Mouse (Mus musculus) hindbrain, embryonic 13.5 days (tissue): ENCODE results near the gene Dusp23. TPM values are rescaled to one million over a fixed set of nuclear protein-coding genes. Genes with fewer than 3 reads are reported as not detected.

Experiments
- ATAC-seq: fragments of 200-750 bp; cut with Nextera tagmentation; 2 replicates; pipeline ENCODE4 v1.8.0; 2017; ENCODE audit warnings: moderate TSS enrichment; ENCODE audit not compliant: low FRiP score
- H3K27ac ChIP-seq: fragments of 300-500 bp; sonication (generic); 2 replicates; pipeline ENCODE4 v1.5.1; 2015; ENCODE audit warnings: inconsistent platforms, mild to moderate bottlenecking, moderate library complexity
- H3K27me3 ChIP-seq: fragments of 300-500 bp; sonication (generic); 2 replicates; pipeline ENCODE4 v1.6.1; 2015; ENCODE audit warnings: mild to moderate bottlenecking, inconsistent platforms
- H3K36me3 ChIP-seq: fragments of 300-500 bp; sonication (generic); 2 replicates; pipeline ENCODE4 v1.6.1; 2015; ENCODE audit warnings: mild to moderate bottlenecking, inconsistent platforms
- H3K4me1 ChIP-seq: fragments of 300-500 bp; sonication (generic); replicated peaks from 2 replicates; pipeline ENCODE4 v1.6.1; 2015; ENCODE audit warnings: inconsistent platforms
- H3K4me2 ChIP-seq: fragments of 300-500 bp; sonication (generic); 2 replicates; pipeline ENCODE4 v1.6.1; 2015; ENCODE audit warnings: inconsistent platforms, mild to moderate bottlenecking, moderate library complexity
- H3K4me3 ChIP-seq: fragments of 300-500 bp; sonication (generic); 2 replicates; pipeline ENCODE4 v1.5.1; 2015; ENCODE audit warnings: mild to moderate bottlenecking, inconsistent platforms
- H3K9ac ChIP-seq: fragments of 300-500 bp; sonication (generic); 2 replicates; pipeline ENCODE4 v1.6.1; 2015; ENCODE audit warnings: mild to moderate bottlenecking, inconsistent platforms
- H3K9me3 ChIP-seq: fragments of 300-500 bp; sonication (generic); 2 replicates; pipeline ENCODE4 v1.6.1; 2016; ENCODE audit warnings: inconsistent platforms
- WGBS: fragments of 180-500 bp; shearing (Covaris S2); methylation state at CpG from one replicate; pipeline ENCODE4 v1.1.7; 2015; 5-methylcytosine and 5-hydroxymethylcytosine counted together
- polyA plus RNA-seq: library from polyadenylated mRNA; unstranded; fragments of >200 nt; fragmentation: Nextera tagmentation; extraction: Ambion mirVana; gene quantifications from 2 replicates; pipeline ENCODE4 v1.2.1, GENCODE M21; 2015

The Dusp23 gene
- polyA plus RNA-seq, 1 experiment from 2014 or later = 11.0 TPM

DNA sequence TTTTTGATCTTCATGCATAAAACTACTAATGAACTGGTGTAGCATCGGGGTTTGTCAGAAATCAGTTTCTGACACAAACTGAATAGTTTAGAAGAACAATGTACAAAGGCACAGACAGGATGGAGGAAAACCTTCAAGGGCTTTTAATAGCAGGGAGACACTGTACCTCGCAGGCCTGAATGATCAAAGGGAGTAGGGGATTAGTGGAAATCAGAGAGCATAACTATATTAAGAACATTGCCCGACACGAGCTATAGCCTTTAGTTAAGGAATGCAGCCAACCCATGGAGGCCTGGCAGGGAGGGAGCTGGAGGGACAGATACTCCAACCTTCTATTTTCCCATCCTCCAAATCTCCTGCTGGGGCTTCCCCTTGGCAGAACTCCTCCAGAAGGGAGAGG, 14.5 kb upstream of the Dusp23 start:
- no peaks in the 10 kb centered on the region for H3K27me3 ChIP-seq
- no peak for ATAC-seq
- H3K4me1 ChIP-seq = no peaks in the 10 kb centered on the region
- 52% methylated on average over 4 of the region's 4 CpGs for WGBS
- no peak overlapping the region for H3K4me2 ChIP-seq
- no peak overlapping the region for H3K9ac ChIP-seq
- H3K9me3 ChIP-seq = no peaks in the 10 kb centered on the region
- H3K36me3 ChIP-seq = no peaks in the 10 kb centered on the region
- no peak overlapping the region for H3K4me3 ChIP-seq
- no peak overlapping the region for H3K27ac ChIP-seq

- H3K4me3 ChIP-seq = no peak overlapping the region
- no peaks in the 10 kb centered on the region for H3K27me3 ChIP-seq
- no peak overlapping the region for H3K27ac ChIP-seq
- no peaks in the 10 kb centered on the region for H3K4me1 ChIP-seq
- H3K9me3 ChIP-seq = no peaks in the 10 kb centered on the region
- H3K36me3 ChIP-seq = no peaks in the 10 kb centered on the region
- no peak overlapping the region for H3K4me2 ChIP-seq
- WGBS = 74% methylated on average over 2 of the region's 2 CpGs
- no peak overlapping the region for H3K9ac ChIP-seq
- ATAC-seq = no peak
These were observed 6.0 kb upstream of the Dusp23 start for GRCm38 (mm10) chr1:172638781-172639180.

GRCm38 (mm10) chr1:172637801-172638200, 5.0 kb upstream of the Dusp23 start:
- Histone ChIP-seq H3K4me3 (no peak overlapping the region), H3K36me3 (no peaks in the 10 kb centered on the region), H3K27ac (no peak overlapping the region), H3K4me1 (no peaks in the 10 kb centered on the region), H3K4me2 (no peak overlapping the region), H3K27me3 (no peaks in the 10 kb centered on the region), H3K9ac (no peak overlapping the region), H3K9me3 (no peaks in the 10 kb centered on the region)
- ATAC-seq = no peak
- WGBS = 82% methylated on average over 4 of the region's 4 CpGs

GRCm38 (mm10) chr1:172636266-172636665, 3.5 kb upstream of the Dusp23 start:
- Histone ChIP-seq H3K27ac (no peak overlapping the region), H3K4me2 (no peak overlapping the region), H3K36me3 (no peaks in the 10 kb centered on the region), H3K9ac (no peak overlapping the region), H3K27me3 (no peaks in the 10 kb centered on the region), H3K9me3 (no peaks in the 10 kb centered on the region), H3K4me3 (no peak overlapping the region), H3K4me1 (no peaks in the 10 kb centered on the region)
- no peak for ATAC-seq
- whole genome bisulfite sequencing = 97% methylated on average over 5 of the region's 5 CpGs

- Histone ChIP-seq H3K9me3 (no peaks in the 10 kb centered on the region), H3K4me3 (no peak overlapping the region), H3K27me3 (no peaks in the 10 kb centered on the region), H3K9ac (peak overlapping the region; percentile 46; the same call in 1 of the 2 replicates), H3K4me2 (no peak overlapping the region), H3K4me1 (no peaks in the 10 kb centered on the region), H3K36me3 (no peaks in the 10 kb centered on the region), H3K27ac (0 out of 2 replicates have a peak overlapping the region, but pooled peaks have one; percentile 12)
- WGBS = 50% methylated on average over 4 of the region's 4 CpGs
- ATAC-seq = no peak
These were observed 2.5 kb upstream of the Dusp23 start for GRCm38 (mm10) chr1:172635258-172635657.

DNA sequence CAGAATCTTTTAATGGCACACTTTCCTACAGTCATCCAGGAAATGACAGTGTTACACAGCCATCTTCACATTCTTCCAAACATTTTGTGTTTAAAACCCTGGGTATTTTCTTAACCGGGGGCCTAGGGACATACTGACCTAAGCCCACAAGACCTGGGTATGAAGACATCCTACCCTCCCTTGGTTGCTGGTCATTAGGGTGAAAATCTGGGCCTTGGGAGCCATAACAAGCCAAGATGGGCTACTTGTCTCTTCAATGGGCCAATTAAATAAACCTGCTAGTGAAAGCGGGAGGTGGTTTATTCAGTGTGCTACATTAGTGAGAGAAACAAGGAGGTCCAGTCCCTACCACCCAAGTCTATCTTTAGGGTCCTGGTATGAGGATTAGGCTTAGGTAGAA, 1.4 kb upstream of the Dusp23 start:
- Histone ChIP-seq H3K4me2 (no peak overlapping the region), H3K27me3 (no peaks in the 10 kb centered on the region), H3K4me1 (no peaks in the 10 kb centered on the region), H3K9me3 (no peaks in the 10 kb centered on the region), H3K4me3 (no peak overlapping the region), H3K9ac (no peak overlapping the region), H3K36me3 (no peaks in the 10 kb centered on the region), H3K27ac (no peak overlapping the region)
- ATAC-seq = no peak
- 96% methylated on average over 2 of the region's 2 CpGs for WGBS

DNA sequence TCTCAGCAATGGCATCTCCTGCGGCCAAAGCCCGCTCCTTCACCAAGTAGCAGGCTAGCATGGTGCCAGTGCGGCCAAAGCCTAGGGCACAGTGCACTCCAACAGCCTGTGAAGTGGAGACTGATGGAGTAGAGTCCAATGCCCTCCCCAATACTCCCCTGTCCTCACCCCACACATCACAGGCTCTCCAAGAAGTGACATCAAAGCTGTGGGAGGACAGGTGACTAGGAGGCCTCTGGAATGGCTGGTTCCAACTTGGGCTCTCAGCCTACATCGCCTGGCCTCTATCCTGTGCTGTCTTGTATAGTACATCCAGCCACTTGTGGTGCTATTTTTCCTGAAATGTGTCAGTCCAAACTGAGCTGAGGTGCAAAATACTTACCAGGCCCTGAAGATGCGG, 1.0 kb downstream of the Dusp23 start:
- Histone ChIP-seq H3K27me3 (no peaks in the 10 kb centered on the region), H3K9ac (no peak overlapping the region), H3K27ac (no peak overlapping the region), H3K4me3 (no peak overlapping the region), H3K4me1 (no peaks in the 10 kb centered on the region), H3K4me2 (no peak overlapping the region; the same call in 1 of the 2 replicates), H3K9me3 (no peaks in the 10 kb centered on the region), H3K36me3 (no peaks in the 10 kb centered on the region)
- 81% methylated on average over 5 of the region's 5 CpGs for WGBS
- no peak for ATAC-seq

DNA sequence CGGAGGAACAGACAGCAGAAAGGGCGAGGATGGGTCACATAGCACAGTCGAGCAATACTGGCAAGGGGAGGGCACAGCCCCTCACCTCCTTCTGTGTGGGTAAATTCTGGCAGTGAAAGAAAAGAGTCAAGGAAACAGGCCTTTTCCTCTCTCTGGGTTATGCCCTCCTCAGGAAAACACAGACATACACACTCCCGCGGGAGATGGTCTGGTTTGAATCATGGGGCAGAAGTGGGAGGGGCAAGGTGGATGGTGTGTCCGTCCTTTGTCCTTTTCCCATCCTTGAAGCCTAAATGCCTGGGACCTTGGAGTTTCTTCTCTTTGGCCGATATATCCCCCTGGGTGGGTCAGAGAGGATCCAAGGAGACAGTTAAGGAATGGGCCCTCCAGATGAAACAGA, 2.9 kb downstream of the Dusp23 start:
- no peak overlapping the region for H3K4me3 ChIP-seq
- H3K27ac ChIP-seq = no peak overlapping the region
- WGBS = 71% methylated on average over 7 of the region's 7 CpGs
- H3K9ac ChIP-seq = no peak overlapping the region
- no peaks in the 10 kb centered on the region for H3K4me1 ChIP-seq
- ATAC-seq = no peak
- no peaks in the 10 kb centered on the region for H3K9me3 ChIP-seq
- H3K36me3 ChIP-seq = no peaks in the 10 kb centered on the region
- H3K4me2 ChIP-seq = no peak overlapping the region
- no peaks in the 10 kb centered on the region for H3K27me3 ChIP-seq

GRCm38 (mm10) chr1:172626306-172626705, 6.5 kb downstream of the Dusp23 start:
- WGBS = 90% methylated on average over 3 of the region's 3 CpGs

GRCm38 (mm10) chr1:172624081-172624480, 8.7 kb downstream of the Dusp23 start:
- Histone ChIP-seq H3K27ac (no peak overlapping the region), H3K4me1 (no peaks in the 10 kb centered on the region), H3K36me3 (no peaks in the 10 kb centered on the region), H3K27me3 (no peaks in the 10 kb centered on the region), H3K9ac (no peak overlapping the region), H3K4me2 (no peak overlapping the region), H3K9me3 (no peaks in the 10 kb centered on the region), H3K4me3 (no peak overlapping the region)
- ATAC-seq = no peak
- 84% methylated on average over 3 of the region's 3 CpGs for WGBS

More at GRCm38 (mm10) chr1:172626306-172626705, 6.5 kb downstream of the Dusp23 start:
- H3K9ac ChIP-seq = no peak overlapping the region
- H3K9me3 ChIP-seq = no peaks in the 10 kb centered on the region
- H3K36me3 ChIP-seq = no peaks in the 10 kb centered on the region
- H3K27ac ChIP-seq = no peak overlapping the region
- H3K4me3 ChIP-seq = no peak overlapping the region
- no peaks in the 10 kb centered on the region for H3K4me1 ChIP-seq
- H3K27me3 ChIP-seq = no peaks in the 10 kb centered on the region
- no peak for ATAC-seq
- no peak overlapping the region for H3K4me2 ChIP-seq

- no peaks in the 10 kb centered on the region for H3K9me3 ChIP-seq
- ATAC-seq = no peak
- no peak overlapping the region for H3K9ac ChIP-seq
- 87% methylated on average over 5 of the region's 5 CpGs for WGBS
- H3K27me3 ChIP-seq = no peaks in the 10 kb centered on the region
- H3K36me3 ChIP-seq = no peaks in the 10 kb centered on the region
- H3K4me2 ChIP-seq = no peak overlapping the region
- no peak overlapping the region for H3K4me3 ChIP-seq
- H3K4me1 ChIP-seq = no peaks in the 10 kb centered on the region
- H3K27ac ChIP-seq = no peak overlapping the region
These were observed 9.2 kb downstream of the Dusp23 start for GRCm38 (mm10) chr1:172623599-172623998.

DNA sequence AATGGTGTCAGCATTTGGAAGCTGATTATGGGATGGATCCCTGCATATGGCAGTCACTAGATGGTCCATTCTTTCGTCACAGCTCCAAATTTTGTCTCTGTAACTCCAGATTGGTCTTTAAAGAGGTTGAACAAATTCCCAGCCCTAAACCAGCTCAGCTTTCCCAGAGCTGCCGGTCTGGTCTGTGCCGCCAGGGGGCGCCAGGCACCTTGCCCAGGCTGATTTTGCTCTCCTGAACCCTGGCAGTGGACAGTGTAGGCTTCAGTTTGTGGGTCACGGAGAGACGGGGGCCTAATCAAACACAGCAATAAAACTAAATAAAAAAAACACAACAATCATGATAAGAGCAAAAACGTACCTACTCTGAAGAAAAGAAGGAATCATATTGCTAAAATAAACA, 13.5 kb downstream of the Dusp23 start:
- H3K27ac ChIP-seq = no peak overlapping the region
- WGBS = 18% methylated on average over 7 of the region's 7 CpGs
- H3K27me3 ChIP-seq = no peaks in the 10 kb centered on the region
- H3K9ac ChIP-seq = no peak overlapping the region
- H3K4me1 ChIP-seq = peaks cover 15% of the 10 kb centered on the region
- H3K9me3 ChIP-seq = no peaks in the 10 kb centered on the region
- H3K4me3 ChIP-seq = no peak overlapping the region
- H3K36me3 ChIP-seq = no peaks in the 10 kb centered on the region
- H3K4me2 ChIP-seq = no peak overlapping the region
- ATAC-seq = no peak

- 66% methylated on average over 4 of the region's 4 CpGs for WGBS
- no peaks in the 10 kb centered on the region for H3K9me3 ChIP-seq
- no peak overlapping the region for H3K4me2 ChIP-seq
- H3K36me3 ChIP-seq = no peaks in the 10 kb centered on the region
- peaks cover 15% of the 10 kb centered on the region for H3K4me1 ChIP-seq
- no peaks in the 10 kb centered on the region for H3K27me3 ChIP-seq
- no peak for ATAC-seq
- no peak overlapping the region for H3K27ac ChIP-seq
- H3K4me3 ChIP-seq = no peak overlapping the region
- H3K9ac ChIP-seq = no peak overlapping the region
These were observed 14.6 kb downstream of the Dusp23 start for GRCm38 (mm10) chr1:172618141-172618540.
